In genomic region chr8:125995101-125995986, GRCm38 (mm10) we compare ENCODE assay signal across 9 mouse cellular contexts. TPM values are rescaled to one million over a fixed set of nuclear protein-coding genes. Genes with fewer than 3 reads are reported as not detected.
DNase-seq lines count a peak whose midpoint lies in the region; ATAC-seq and TF ChIP-seq lines count a peak whose summit lies in the region.
"Had no signal": no experiment of that assay in that cellular context is flagged by ENCODE, and none has a peak within 500 bp of the region (broad histone marks: within the 10 kb centered on the region; RNA-seq: fewer than 3 reads in every experiment).

TSS of gene Kcnk1 (plus strand) at chr8:125995170.

- H3K4me1 ChIP-seq in heart, embryonic 14.5 days (ENCODE audit: control insufficient read depth in 2 of 2, insufficient read depth in 2 of 2, low read length in 2 of 2), result peaks cover 4 to 6% of the 10 kb centered on the region in 2 experiments; a peak in 3 of 4 replicates
- H3K4me1 ChIP-seq in embryonic facial prominence, embryonic 11.5 days (ENCODE audit: control insufficient read depth, insufficient read depth, low read length), result no peaks in the 10 kb centered on the region; the same call in 1 of the 2 replicates
- H3K4me1 ChIP-seq in hindbrain, embryonic 10.5 days (replicated peaks), result peaks cover 25% of the 10 kb centered on the region
- no peaks in the 10 kb centered on the region for H3K4me1 ChIP-seq in lung, adult 2 months (ENCODE audit: control insufficient read depth, insufficient read depth, low read length)

- no peaks in the 10 kb centered on the region for H3K36me3 ChIP-seq in heart, embryonic 14.5 days (ENCODE audit: control insufficient read depth, insufficient read depth, low read length)
- no peaks in the 10 kb centered on the region for H3K36me3 ChIP-seq in embryonic facial prominence, embryonic 11.5 days (replicated peaks; ENCODE audit: control insufficient read depth, insufficient read depth, low read depth, low read length)
- H3K36me3 ChIP-seq in hindbrain, embryonic 10.5 days, result no peaks in the 10 kb centered on the region

- no peak for DNase-seq in heart, postnatal 36 days
- peak; percentile 74 for DNase-seq in embryonic facial prominence, embryonic 11.5 days (ENCODE audit: low spot score)
- peak; percentile 74 for DNase-seq in hindbrain, embryonic 10.5 days (ENCODE audit: low spot score)
- peak; percentile 61 for DNase-seq in layer of hippocampus, adult 9-11 months
- peak; percentile 63 for DNase-seq in lung, adult 2 months
- DNase-seq in right cerebral cortex, adult 18-20 months, result peak; percentile 86
- DNase-seq in T-cell, adult 2 months (ENCODE audit: low spot score), result no peak

- H3K9ac ChIP-seq in heart, embryonic 14.5 days (ENCODE audit: low read length), result peak within 1 kb of the TSS; percentile 50
- peak within 1 kb of the TSS; percentile 70 for H3K9ac ChIP-seq in embryonic facial prominence, embryonic 11.5 days (replicated peaks; ENCODE audit: low read length)

- intact Hi-C loops in heart, postnatal 36 days (cut with DNase I), result no loop called here

- ATAC-seq in heart, embryonic 14.5 days (ENCODE audit: insufficient number of reproducible peaks, insufficient read depth, low FRiP score, low read depth), result no peak
- peak; percentile 74 for ATAC-seq in embryonic facial prominence, embryonic 11.5 days (replicated peaks; ENCODE audit: insufficient number of reproducible peaks, low FRiP score, low TSS enrichment, low read depth)

- under 1% methylated on average over 68 of the region's 73 CpGs for WGBS in heart, embryonic 14.5 days
- WGBS in embryonic facial prominence, embryonic 11.5 days, result under 1% methylated on average over 72 of the region's 73 CpGs
- under 1% methylated on average over 73 of the region's 73 CpGs for WGBS in hindbrain, embryonic 10.5 days
- 2% methylated on average over 73 of the region's 73 CpGs for WGBS in lung, adult 2 months

- no peak for TF ChIP-seq POLR2A in lung, adult 2 months (IDR thresholded peaks at IDR 0.05; ENCODE audit: borderline replicate concordance, extremely low read depth, low read depth, low read length)

- H3K27me3 ChIP-seq in heart, embryonic 14.5 days (ENCODE audit: control insufficient read depth, insufficient read depth, low read length), result peaks cover 60% of the 10 kb centered on the region
- peaks cover 8% of the 10 kb centered on the region for H3K27me3 ChIP-seq in embryonic facial prominence, embryonic 11.5 days (ENCODE audit: control insufficient read depth, insufficient read depth, low read length)
- peaks cover 76% of the 10 kb centered on the region for H3K27me3 ChIP-seq in hindbrain, embryonic 10.5 days (ENCODE audit: insufficient read depth, poor library complexity, severe bottlenecking)

- TF ChIP-seq CTCF in lung, adult 2 months (IDR thresholded peaks at IDR 0.05; ENCODE audit: insufficient read depth, low read length), result no peak

- no peaks in the 10 kb centered on the region for H3K9me3 ChIP-seq in heart, embryonic 14.5 days (ENCODE audit: control insufficient read depth, low read length)
- H3K9me3 ChIP-seq in embryonic facial prominence, embryonic 11.5 days (replicated peaks; ENCODE audit: control insufficient read depth, low read length), result no peaks in the 10 kb centered on the region
- H3K9me3 ChIP-seq in hindbrain, embryonic 10.5 days, result no peaks in the 10 kb centered on the region

- H3K4me3 ChIP-seq in heart, embryonic 14.5 days (ENCODE audit: control insufficient read depth in 1 of 2, insufficient read depth in 1 of 2, low read depth in 1 of 2, low read length in 2 of 2), result peak within 1 kb of the TSS; percentile 44 to 71
- H3K4me3 ChIP-seq in embryonic facial prominence, embryonic 11.5 days (ENCODE audit: low read depth, low read length), result peak within 1 kb of the TSS; percentile 60
- H3K4me3 ChIP-seq in hindbrain, embryonic 10.5 days, result peak within 1 kb of the TSS; percentile 67
- H3K4me3 ChIP-seq in lung, adult 2 months (replicated peaks; ENCODE audit: extremely low read depth, low read depth, low read length), result peak within 1 kb of the TSS; percentile 68

- no peak within 1 kb of the TSS for H3K27ac ChIP-seq in heart, embryonic 14.5 days (replicated peaks in 1 of 2; ENCODE audit: control insufficient read depth in 1 of 2, insufficient read depth in 1 of 2, low read depth in 2 of 2, low read length in 2 of 2)
- no peak within 1 kb of the TSS; the same call in 1 of the 2 replicates for H3K27ac ChIP-seq in embryonic facial prominence, embryonic 11.5 days (replicated peaks; ENCODE audit: low read depth, low read length)
- peak within 1 kb of the TSS; percentile 85 for H3K27ac ChIP-seq in hindbrain, embryonic 10.5 days

- peak within 1 kb of the TSS; percentile 90 for H3K4me2 ChIP-seq in heart, embryonic 14.5 days (ENCODE audit: low read length)
- peak within 1 kb of the TSS; percentile 94 for H3K4me2 ChIP-seq in embryonic facial prominence, embryonic 11.5 days (ENCODE audit: low read depth, low read length)

RNA-seq across cellular contexts. Expression of gene Kcnk1, which starts in this region (rescaled TPM):
- 1.1 and 1.9 TPM in 2 replicates for polyA plus RNA-seq in heart, embryonic 14.5 days (2014; fragmentation: Nextera tagmentation; extraction: Ambion mirVana)
- total RNA-seq in heart, postnatal 36 days (2021), result under 1 TPM in 1 of 2 experiments, not detected in 1; 0.31 TPM
- 18.7 and 20.3 TPM in 2 replicates for polyA plus RNA-seq in embryonic facial prominence, embryonic 11.5 days (2014; fragmentation: Nextera tagmentation; extraction: Ambion mirVana)
- polyA plus RNA-seq in hindbrain, embryonic 10.5 days (2016; fragmentation: Nextera tagmentation; extraction: Ambion mirVana), result 6.8 and 11.0 TPM in 2 replicates
- 14.7 and 23.9 TPM in 2 replicates for polyA plus RNA-seq in lung, adult 2 months (2012; rRNA removed)
- total RNA-seq: MEL had no signal

Comparison
In these comparisons a context has a peak if more than half of its experiments do, and no peak if none do; other contexts are left out.
1. DNase-seq: peak in embryonic facial prominence, embryonic 11.5 days (single experiment), hindbrain, embryonic 10.5 days (single experiment), layer of hippocampus, adult 9-11 months (single experiment), lung, adult 2 months (single experiment) and right cerebral cortex, adult 18-20 months (single experiment); none in heart, postnatal 36 days (0 of 2) and T-cell, adult 2 months (single experiment).
2. Peak in every context shown above with its lines, with median percentiles within 50 percentile points of each other: H3K4me3 ChIP-seq.